Mouse (Mus musculus) midbrain, embryonic 11.5 days (tissue): ENCODE results near the gene Pitpnm1. TPM values are rescaled to one million over a fixed set of nuclear protein-coding genes. Genes with fewer than 3 reads are reported as not detected.
"Not testable (repeated sequence)": the region's sequence is repeated elsewhere in the genome, so short reads cannot be mapped to it uniquely, and the experiment has no call there.

Experiments used
- ATAC-seq: fragments of 200-750 bp; cut with Nextera tagmentation; 2 replicates; pipeline ENCODE4 v1.8.0; 2017; ENCODE audit warnings: moderate TSS enrichment, moderate library complexity; ENCODE audit not compliant: low FRiP score
- DNase-seq: peaks from one replicate; pipeline ENCODE4 v3.0.0; 2015; ENCODE audit warnings: low spot score; ENCODE audit errors: missing footprints
- H3K27ac ChIP-seq: fragments of 300-500 bp; sonication (generic); 2 replicates; pipeline ENCODE4 v1.5.1; 2014; ENCODE audit warnings: low read depth, low read length
- H3K27me3 ChIP-seq: fragments of 300-500 bp; sonication (generic); 2 replicates; pipeline ENCODE4 v1.6.1; 2014; ENCODE audit warnings: mild to moderate bottlenecking, low read length, moderate library complexity, mixed read lengths; ENCODE audit not compliant: control insufficient read depth, insufficient read depth
- H3K36me3 ChIP-seq: fragments of 300-500 bp; sonication (generic); 2 replicates; pipeline ENCODE4 v1.6.1; 2014; ENCODE audit warnings: mild to moderate bottlenecking, low read length, moderate library complexity, mixed read lengths; ENCODE audit not compliant: control insufficient read depth, insufficient read depth
- H3K4me1 ChIP-seq: fragments of 300-500 bp; sonication (generic); 2 replicates; pipeline ENCODE4 v1.6.1; 2014; ENCODE audit warnings: low read length; ENCODE audit not compliant: control insufficient read depth, insufficient read depth
- H3K4me2 ChIP-seq: fragments of 300-500 bp; sonication (generic); 2 replicates; pipeline ENCODE4 v1.6.1; 2014; ENCODE audit warnings: mild to moderate bottlenecking, moderate library complexity
- H3K4me3 ChIP-seq: fragments of 300-500 bp; sonication (generic); 2 replicates; pipeline ENCODE4 v1.5.1; 2014; ENCODE audit warnings: low read depth, low read length
- H3K9ac ChIP-seq: fragments of 300-500 bp; sonication (generic); 2 replicates; pipeline ENCODE4 v1.6.1; 2014; ENCODE audit warnings: low read length
- H3K9me3 ChIP-seq: fragments of 300-500 bp; sonication (generic); 2 replicates; pipeline ENCODE4 v1.6.1; 2016; ENCODE audit warnings: low read length; ENCODE audit not compliant: control insufficient read depth
- WGBS: fragments of 180-500 bp; shearing (Covaris S2); extraction: QIAGEN DNeasy Blood & Tissue Kit; methylation state at CpG from one replicate; pipeline ENCODE4 v1.1.7; 2014; 5-methylcytosine and 5-hydroxymethylcytosine counted together
- polyA plus RNA-seq: library from polyadenylated mRNA; unstranded; fragments of >200 nt; fragmentation: Nextera tagmentation; extraction: Ambion mirVana; gene quantifications from 2 replicates; pipeline ENCODE4 v1.2.1, GENCODE M21; 2014

Pitpnm1 gene
- polyA plus RNA-seq, 1 experiment from 2014 or later, result 11.2 TPM

- H3K4me2 ChIP-seq, H3K27me3 ChIP-seq, H3K9ac ChIP-seq, H3K4me3 ChIP-seq, H3K9me3 ChIP-seq, DNase-seq, ATAC-seq, H3K27ac ChIP-seq, H3K36me3 ChIP-seq, H3K4me1 ChIP-seq: not testable (repeated sequence)
- WGBS, result 83% methylated on average over 6 of the region's 6 CpGs
These were observed 35.6 kb downstream of the Pitpnm1 start for GRCm38 (mm10) chr19:4135229-4135962.

DNA sequence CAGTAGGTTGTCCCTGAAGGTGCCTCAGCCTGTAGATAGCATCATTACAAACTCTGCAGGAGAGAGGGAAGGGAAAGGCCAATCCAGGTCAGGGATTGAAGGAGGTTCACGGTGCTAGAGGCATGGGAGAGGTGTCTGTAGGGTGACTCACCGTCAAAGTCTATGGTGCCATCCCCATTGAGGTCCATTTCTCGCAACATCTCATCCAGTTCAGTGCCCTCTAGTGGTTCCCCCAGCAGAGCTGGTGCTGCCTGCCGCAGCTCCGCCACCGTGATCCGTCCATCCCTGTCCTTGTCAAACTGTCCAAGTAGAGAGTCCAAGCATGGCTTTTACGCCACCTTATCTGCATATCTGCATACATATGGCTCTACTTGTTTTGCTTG is 36.2 kb downstream of the Pitpnm1 start:
- H3K4me3 ChIP-seq, H3K4me2 ChIP-seq, H3K9me3 ChIP-seq, ATAC-seq, DNase-seq, H3K27me3 ChIP-seq, H3K9ac ChIP-seq, H3K4me1 ChIP-seq, H3K27ac ChIP-seq, H3K36me3 ChIP-seq: not testable (repeated sequence)
- WGBS, result 28% methylated on average over 8 of the region's 8 CpGs

- Histone ChIP-seq H3K9me3 (no peaks in the 10 kb centered on the region), H3K9ac (no peak overlapping the region), H3K27ac (no peak overlapping the region), H3K27me3 (no peaks in the 10 kb centered on the region), H3K4me3 (no peak overlapping the region), H3K36me3 (peaks cover 3% of the 10 kb centered on the region), H3K4me2 (no peak overlapping the region), H3K4me1 (no peaks in the 10 kb centered on the region)
- 79% methylated on average over 5 of the region's 5 CpGs for WGBS
- no peak for DNase-seq
- no peak for ATAC-seq
These were observed 36.7 kb downstream of the Pitpnm1 start for GRCm38 (mm10) chr19:4136463-4136862.

DNA sequence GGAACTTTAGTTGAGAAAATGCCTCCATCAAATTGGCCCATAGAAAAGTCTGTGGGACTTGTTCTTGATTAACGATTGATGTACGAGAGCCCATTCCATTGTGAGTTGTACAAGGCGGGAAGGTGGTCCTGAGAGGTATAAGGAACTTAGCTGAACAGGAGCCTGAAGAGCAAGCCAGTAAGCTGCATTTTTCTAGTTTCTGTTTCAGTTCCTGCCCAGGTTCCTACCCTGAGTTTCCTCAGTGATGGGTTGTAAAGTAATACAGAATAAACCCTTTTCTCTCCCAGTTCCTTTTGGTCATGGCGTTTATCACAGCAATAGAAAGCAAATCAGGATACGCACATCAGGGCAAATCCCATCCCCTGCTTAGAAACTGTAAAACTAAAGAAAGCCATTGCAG is 38.1 kb downstream of the Pitpnm1 start:
- Histone ChIP-seq H3K9ac (no peak overlapping the region), H3K27ac (no peak overlapping the region), H3K27me3 (no peaks in the 10 kb centered on the region), H3K4me1 (no peaks in the 10 kb centered on the region), H3K4me2 (no peak overlapping the region), H3K36me3 (no peaks in the 10 kb centered on the region; the same call in 1 of the 2 replicates), H3K9me3 (no peaks in the 10 kb centered on the region), H3K4me3 (no peak overlapping the region)
- WGBS, result 82% methylated on average over 5 of the region's 5 CpGs
- ATAC-seq (no peak), DNase-seq (no peak)

DNA sequence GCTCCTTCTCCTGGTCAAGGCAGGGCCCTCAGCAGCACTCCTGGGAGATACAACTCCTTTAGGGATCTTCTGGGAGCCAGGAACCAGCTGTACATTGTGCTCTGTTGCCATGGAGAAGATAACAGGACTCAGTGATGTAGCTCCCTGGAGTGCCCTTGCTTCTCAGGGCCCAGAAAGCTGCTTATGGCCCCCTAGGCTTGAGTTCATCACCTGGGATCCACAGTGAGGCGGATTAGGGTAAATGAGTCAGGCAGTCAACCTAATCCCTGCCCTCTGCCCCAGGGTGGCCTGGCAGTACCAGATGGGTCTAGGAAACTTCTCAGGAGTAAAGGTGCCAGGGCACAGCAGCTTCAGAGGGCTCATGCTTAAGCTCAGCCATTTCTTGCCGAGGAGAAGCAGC is 39.6 kb downstream of the Pitpnm1 start, which contains the start of gene Gpr152:
TSS of gene Gpr152 (plus strand) at position 342 of the 400 bp plus-strand sequence.
- DNase-seq (no peak), ATAC-seq (no peak)
- no peak within 1 kb of the TSS for H3K4me3 ChIP-seq
- H3K27ac ChIP-seq, result no peak within 1 kb of the TSS
- no peaks in the 10 kb centered on the region for H3K36me3 ChIP-seq
- no peaks in the 10 kb centered on the region for H3K9me3 ChIP-seq
- 69% methylated on average over 2 of the region's 2 CpGs for WGBS
- H3K27me3 ChIP-seq, result no peaks in the 10 kb centered on the region
- H3K4me1 ChIP-seq, result no peaks in the 10 kb centered on the region
- H3K4me2 ChIP-seq, result no peak within 1 kb of the TSS
- H3K9ac ChIP-seq, result no peak within 1 kb of the TSS

GRCm38 (mm10) chr19:4140147-4140546 is 40.3 kb downstream of the Pitpnm1 start:
- H3K9ac ChIP-seq, result no peak overlapping the region
- WGBS, result 81% methylated on average over 6 of the region's 6 CpGs
- no peak overlapping the region for H3K4me3 ChIP-seq
- no peak overlapping the region for H3K27ac ChIP-seq
- DNase-seq (no peak), ATAC-seq (no peak)
- no peaks in the 10 kb centered on the region for H3K9me3 ChIP-seq
- H3K36me3 ChIP-seq, result no peaks in the 10 kb centered on the region
- no peak overlapping the region for H3K4me2 ChIP-seq
- no peaks in the 10 kb centered on the region for H3K4me1 ChIP-seq
- no peaks in the 10 kb centered on the region for H3K27me3 ChIP-seq

GRCm38 (mm10) chr19:4142416-4143173 is 42.8 kb downstream of the Pitpnm1 start:
- H3K27ac ChIP-seq, result no peak overlapping the region
- H3K36me3 ChIP-seq, result no peaks in the 10 kb centered on the region
- H3K27me3 ChIP-seq, result no peaks in the 10 kb centered on the region
- no peak overlapping the region for H3K4me2 ChIP-seq
- DNase-seq (no peak), ATAC-seq (no peak)
- no peaks in the 10 kb centered on the region for H3K9me3 ChIP-seq
- peaks cover under 1% of the 10 kb centered on the region; the same call in 1 of the 2 replicates for H3K4me1 ChIP-seq
- 92% methylated on average over 18 of the region's 18 CpGs for WGBS
- no peak overlapping the region for H3K9ac ChIP-seq
- no peak overlapping the region for H3K4me3 ChIP-seq

GRCm38 (mm10) chr19:4143759-4144268 is 44.0 kb downstream of the Pitpnm1 start, which contains the start of gene Cabp4:
Cabp4 (minus strand) TSS chr19:4144033.
- Histone ChIP-seq H3K27ac (no peak within 1 kb of the TSS), H3K27me3 (no peaks in the 10 kb centered on the region), H3K4me2 (no peak within 1 kb of the TSS), H3K36me3 (no peaks in the 10 kb centered on the region), H3K4me3 (no peak within 1 kb of the TSS), H3K4me1 (peaks cover 8% of the 10 kb centered on the region), H3K9ac (no peak within 1 kb of the TSS), H3K9me3 (no peaks in the 10 kb centered on the region)
- ATAC-seq (no peak), DNase-seq (no peak)
- 84% methylated on average over 7 of the region's 7 CpGs for WGBS
